Mouse (Mus musculus) intestine, postnatal 0 days (tissue): ENCODE data around the gene Fam172a. TPM values are rescaled to one million over a fixed set of nuclear protein-coding genes. Genes with fewer than 3 reads are reported as not detected.

ENCODE experiments used
- ATAC-seq: fragments of 200-750 bp; cut with Nextera tagmentation; 2 replicates; pipeline ENCODE4 v1.8.0; 2017; ENCODE audit warnings: mild to moderate bottlenecking, moderate TSS enrichment, moderate library complexity
- H3K27ac ChIP-seq: fragments of 300-500 bp; sonication (generic); 2 replicates; pipeline ENCODE4 v1.5.1; 2014; ENCODE audit warnings: mild to moderate bottlenecking, low read depth, low read length, moderate library complexity
- H3K27me3 ChIP-seq: fragments of 300-500 bp; sonication (generic); replicated peaks from 2 replicates; pipeline ENCODE4 v1.6.1; 2014; ENCODE audit warnings: low read length, mixed read lengths; ENCODE audit not compliant: control insufficient read depth, insufficient read depth
- H3K36me3 ChIP-seq: fragments of 300-500 bp; sonication (generic); 2 replicates; pipeline ENCODE4 v1.6.1; 2014; ENCODE audit warnings: mild to moderate bottlenecking, moderate library complexity; ENCODE audit not compliant: control insufficient read depth, insufficient read depth
- H3K4me1 ChIP-seq: fragments of 300-500 bp; sonication (generic); replicated peaks from 2 replicates; pipeline ENCODE4 v1.6.1; 2014; ENCODE audit warnings: antibody characterized with exemption, low read length, mixed read lengths; ENCODE audit not compliant: control insufficient read depth, insufficient read depth
- H3K4me2 ChIP-seq: fragments of 300-500 bp; sonication (generic); replicated peaks from 2 replicates; pipeline ENCODE4 v1.6.1; 2014; ENCODE audit warnings: low read depth, mild to moderate bottlenecking, moderate library complexity
- H3K4me3 ChIP-seq: fragments of 300-500 bp; sonication (generic); 2 replicates; pipeline ENCODE4 v1.5.1; 2014; ENCODE audit warnings: low read depth, low read length
- H3K9ac ChIP-seq: fragments of 300-500 bp; sonication (generic); 2 replicates; pipeline ENCODE4 v1.6.1; 2014; ENCODE audit warnings: mild to moderate bottlenecking, low read depth, low read length
- H3K9me3 ChIP-seq: fragments of 300-500 bp; sonication (generic); 2 replicates; pipeline ENCODE4 v1.6.1; 2016; ENCODE audit warnings: mixed run types; ENCODE audit not compliant: control insufficient read depth
- CTCF ChIP-seq: sonication (generic); IDR thresholded peaks from 2 replicates; pipeline ENCODE4 v1.5.1; 2016; ENCODE audit warnings: low read depth, mild to moderate bottlenecking, control low read depth, antibody characterized with exemption, moderate library complexity
- WGBS: fragments of 180-500 bp; shearing (Covaris S2); extraction: QIAGEN DNeasy Blood & Tissue Kit; methylation state at CpG from one replicate; pipeline ENCODE4 v1.1.7; 2014; 5-methylcytosine and 5-hydroxymethylcytosine counted together
- polyA plus RNA-seq: library from polyadenylated mRNA; unstranded; fragments of >200 nt; fragmentation: Nextera tagmentation; extraction: Ambion mirVana; gene quantifications from 2 replicates; pipeline ENCODE4 v1.2.1, GENCODE M21; 2015

The Fam172a gene
- polyA plus RNA-seq, 1 experiment from 2014 or later: 18.1 TPM

DNA sequence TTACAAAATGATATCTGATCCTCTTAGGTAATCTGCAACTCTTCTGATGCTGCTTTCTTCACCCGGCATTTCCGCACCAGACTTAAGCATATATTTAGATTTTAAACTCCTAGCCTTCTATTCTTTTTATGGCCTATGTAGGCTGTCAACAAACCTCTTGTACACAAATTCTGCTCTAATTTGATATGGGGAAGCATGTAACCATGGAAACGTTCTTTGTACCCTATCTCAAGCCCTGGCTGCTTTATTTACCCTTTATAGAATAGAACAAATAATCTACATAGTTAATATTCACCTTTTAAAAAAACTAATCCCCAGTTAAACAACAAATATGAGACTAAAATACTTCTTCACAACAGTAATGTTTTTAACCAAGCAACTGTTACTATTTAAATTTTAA, 176.7 kb downstream of the Fam172a start:
- 52% methylated on average over 3 of the region's 3 CpGs for WGBS
- no peak overlapping the region for H3K27ac ChIP-seq
- H3K9ac ChIP-seq: no peak overlapping the region
- TF ChIP-seq CTCF: no peak
- no peaks in the 10 kb centered on the region for H3K9me3 ChIP-seq
- H3K36me3 ChIP-seq: no peaks in the 10 kb centered on the region
- no peaks in the 10 kb centered on the region for H3K27me3 ChIP-seq
- no peak for ATAC-seq
- H3K4me1 ChIP-seq: no peaks in the 10 kb centered on the region
- no peak overlapping the region for H3K4me2 ChIP-seq
- H3K4me3 ChIP-seq: no peak overlapping the region

DNA sequence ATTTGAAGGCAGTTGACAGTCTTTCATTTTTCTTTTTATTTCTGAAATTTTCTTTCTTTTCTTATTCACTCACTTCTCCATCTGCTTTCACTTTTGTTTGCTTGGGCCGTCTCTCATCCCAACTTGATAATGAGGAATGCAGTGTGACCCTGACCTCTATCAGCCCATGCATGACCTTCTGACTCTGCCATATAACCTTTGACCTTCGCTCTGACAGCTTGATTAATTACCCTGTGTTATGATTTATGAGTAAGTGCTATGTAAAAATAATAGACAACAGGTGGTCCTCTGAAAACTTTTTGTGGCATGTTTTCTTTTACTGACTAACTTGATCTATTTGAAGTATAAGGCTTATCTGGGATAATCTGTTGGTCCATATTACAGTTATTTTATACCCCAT, 195.8 kb downstream of the Fam172a start:
- H3K4me1 ChIP-seq: no peaks in the 10 kb centered on the region
- no peak for TF ChIP-seq CTCF
- no peaks in the 10 kb centered on the region for H3K27me3 ChIP-seq
- ATAC-seq: no peak
- H3K27ac ChIP-seq: no peak overlapping the region
- H3K9me3 ChIP-seq: no peaks in the 10 kb centered on the region
- H3K9ac ChIP-seq: no peak overlapping the region
- H3K4me3 ChIP-seq: no peak overlapping the region
- H3K4me2 ChIP-seq: no peak overlapping the region
- H3K36me3 ChIP-seq: no peaks in the 10 kb centered on the region
- WGBS: 44% methylated on average over 2 of the region's 2 CpGs

DNA sequence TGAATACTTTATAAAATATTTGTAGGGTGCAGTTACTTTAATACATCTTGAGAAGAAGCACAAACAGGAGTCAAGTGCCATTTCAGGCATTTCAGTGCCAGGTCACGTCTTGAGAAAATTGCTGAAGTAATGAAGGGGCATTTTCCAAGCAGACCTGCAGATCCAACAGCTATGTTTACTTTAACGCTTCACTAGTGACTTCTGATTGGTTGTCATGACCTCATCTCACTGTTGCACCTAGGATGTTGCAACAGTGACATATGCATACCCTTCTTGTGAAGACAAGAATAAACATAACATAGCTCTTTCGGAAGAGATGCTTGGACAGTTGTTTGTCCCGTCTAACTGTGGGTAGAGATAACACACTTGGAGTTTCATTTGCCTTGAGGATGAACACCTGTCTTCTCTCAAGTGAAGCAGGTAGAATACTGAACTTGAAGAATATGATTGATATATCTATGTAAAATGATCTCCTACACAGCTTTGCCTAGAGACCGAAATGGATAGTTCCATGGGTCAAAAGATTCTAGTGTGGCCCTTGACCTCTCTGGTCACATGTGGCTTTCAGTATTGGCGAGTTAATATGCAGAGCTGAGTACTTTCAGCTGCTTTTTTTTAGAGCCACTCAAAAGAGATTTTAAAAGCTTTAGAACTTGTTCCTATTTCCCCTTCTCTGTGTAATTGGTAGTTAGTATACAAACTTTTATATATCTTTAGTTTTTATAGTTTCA, 196.4 kb downstream of the Fam172a start:
- 60% methylated on average over 6 of the region's 6 CpGs for WGBS
- Histone ChIP-seq H3K27me3 (no peaks in the 10 kb centered on the region), H3K9ac (no peak overlapping the region), H3K9me3 (no peaks in the 10 kb centered on the region), H3K36me3 (no peaks in the 10 kb centered on the region), H3K4me3 (no peak overlapping the region), H3K4me2 (no peak overlapping the region), H3K27ac (no peak overlapping the region), H3K4me1 (no peaks in the 10 kb centered on the region)
- TF ChIP-seq CTCF: no peak
- no peak for ATAC-seq

DNA sequence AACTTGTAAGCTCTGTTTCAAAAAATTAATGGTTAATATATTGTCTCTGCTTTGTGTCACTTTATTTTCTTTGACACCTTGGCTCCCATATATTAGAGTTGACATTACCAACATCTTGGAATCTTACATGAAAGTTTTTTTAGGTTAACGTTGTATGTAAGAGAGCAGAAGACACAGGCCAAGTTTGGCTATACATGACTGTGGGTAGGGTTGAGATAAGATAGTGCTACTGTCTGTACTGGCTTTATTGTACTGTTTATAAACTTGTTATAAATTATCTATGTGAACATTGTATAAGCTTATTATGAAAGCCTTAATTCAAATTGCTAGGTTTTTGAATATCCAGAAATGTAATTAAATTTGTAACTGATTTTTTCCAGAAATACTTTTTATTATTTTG, 197.9 kb downstream of the Fam172a start:
- Histone ChIP-seq H3K4me1 (no peaks in the 10 kb centered on the region), H3K27ac (no peak overlapping the region), H3K4me2 (no peak overlapping the region), H3K36me3 (no peaks in the 10 kb centered on the region), H3K27me3 (no peaks in the 10 kb centered on the region), H3K9me3 (no peaks in the 10 kb centered on the region), H3K4me3 (no peak overlapping the region), H3K9ac (no peak overlapping the region)
- no peak for TF ChIP-seq CTCF
- 52% methylated on average over 1 of the region's 1 CpGs for WGBS
- no peak for ATAC-seq

DNA sequence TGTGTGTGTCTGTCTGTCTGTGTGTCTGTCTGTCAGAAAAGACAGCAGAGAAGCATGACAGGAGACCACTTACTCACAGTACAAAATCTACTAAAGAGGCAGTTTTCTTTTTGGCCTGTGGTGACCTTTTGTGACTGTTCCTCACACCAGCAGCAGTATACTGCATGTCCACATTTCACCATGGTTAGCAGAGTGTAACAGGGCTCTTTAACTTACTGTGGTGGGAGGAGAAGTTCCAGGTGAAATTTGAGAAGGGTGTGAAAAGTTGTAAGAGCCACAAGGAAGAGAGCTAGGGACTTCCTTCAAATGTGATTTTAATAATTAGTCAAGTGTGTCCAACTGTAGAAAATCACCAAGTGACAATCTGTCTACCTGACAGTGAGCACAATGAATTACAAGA, 199.0 kb downstream of the Fam172a start:
- H3K27me3 ChIP-seq: no peaks in the 10 kb centered on the region
- no peak overlapping the region for H3K27ac ChIP-seq
- no peak overlapping the region for H3K9ac ChIP-seq
- no peak for ATAC-seq
- H3K36me3 ChIP-seq: no peaks in the 10 kb centered on the region
- no peaks in the 10 kb centered on the region for H3K4me1 ChIP-seq
- H3K9me3 ChIP-seq: no peaks in the 10 kb centered on the region
- H3K4me3 ChIP-seq: no peak overlapping the region
- TF ChIP-seq CTCF: no peak
- H3K4me2 ChIP-seq: no peak overlapping the region

DNA sequence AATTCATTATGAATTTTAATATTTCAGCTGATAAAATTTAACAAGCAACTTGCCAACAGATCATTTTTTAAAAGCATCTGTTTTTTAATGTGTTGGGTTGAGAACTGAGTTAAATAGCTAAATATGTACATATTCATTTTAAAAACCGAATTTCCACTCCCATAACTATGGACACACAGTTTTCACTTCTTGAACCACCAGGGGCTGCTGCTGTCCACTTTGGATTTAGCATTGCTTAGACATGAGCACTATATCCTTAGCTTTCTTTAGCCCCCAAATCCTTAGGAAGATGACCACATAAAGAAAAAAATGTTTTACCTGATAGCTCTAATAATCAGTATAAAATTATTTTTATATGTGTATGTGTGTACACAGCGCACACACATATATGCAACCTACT, 207.4 kb downstream of the Fam172a start:
- Histone ChIP-seq H3K4me2 (no peak overlapping the region), H3K36me3 (no peaks in the 10 kb centered on the region), H3K4me3 (no peak overlapping the region), H3K27me3 (no peaks in the 10 kb centered on the region), H3K4me1 (no peaks in the 10 kb centered on the region), H3K27ac (no peak overlapping the region), H3K9me3 (no peaks in the 10 kb centered on the region), H3K9ac (no peak overlapping the region)
- 87% methylated on average over 2 of the region's 2 CpGs for WGBS
- peak; percentile 28; the same call in 1 of the 2 replicates for TF ChIP-seq CTCF
- ATAC-seq: no peak

DNA sequence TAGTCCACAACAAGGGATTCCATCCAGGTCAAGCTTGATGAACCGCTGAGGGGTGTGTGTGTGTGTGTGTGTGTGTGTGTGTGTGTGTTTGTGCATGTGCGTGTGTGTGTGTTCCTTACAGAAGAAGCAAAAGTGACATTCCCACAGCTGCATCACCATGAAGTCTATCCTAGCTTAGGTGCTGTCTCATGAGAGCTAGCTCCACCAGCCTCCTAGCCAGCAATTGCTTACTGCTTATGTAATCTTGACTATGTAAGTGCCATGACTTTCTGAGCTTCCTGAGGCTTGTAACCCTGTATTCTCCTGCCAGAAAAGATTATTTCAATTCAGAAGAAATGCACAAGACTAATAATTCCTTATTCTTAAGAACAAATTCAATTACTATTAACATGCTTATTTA, 221.0 kb downstream of the Fam172a start:
- H3K9ac ChIP-seq: no peak overlapping the region
- H3K4me2 ChIP-seq: no peak overlapping the region
- no peak overlapping the region for H3K4me3 ChIP-seq
- H3K9me3 ChIP-seq: no peaks in the 10 kb centered on the region
- H3K4me1 ChIP-seq: no peaks in the 10 kb centered on the region
- 80% methylated on average over 2 of the region's 2 CpGs for WGBS
- ATAC-seq: no peak
- H3K27me3 ChIP-seq: no peaks in the 10 kb centered on the region
- no peak for TF ChIP-seq CTCF
- no peak overlapping the region for H3K27ac ChIP-seq
- H3K36me3 ChIP-seq: no peaks in the 10 kb centered on the region
